Mouse (Mus musculus): ENCODE results near the gene Ung. TPM values are rescaled to one million over a fixed set of nuclear protein-coding genes. Genes with fewer than 3 reads are reported as not detected.

Ung gene
- polyA plus RNA-seq, 1 experiment: not detected

DNA sequence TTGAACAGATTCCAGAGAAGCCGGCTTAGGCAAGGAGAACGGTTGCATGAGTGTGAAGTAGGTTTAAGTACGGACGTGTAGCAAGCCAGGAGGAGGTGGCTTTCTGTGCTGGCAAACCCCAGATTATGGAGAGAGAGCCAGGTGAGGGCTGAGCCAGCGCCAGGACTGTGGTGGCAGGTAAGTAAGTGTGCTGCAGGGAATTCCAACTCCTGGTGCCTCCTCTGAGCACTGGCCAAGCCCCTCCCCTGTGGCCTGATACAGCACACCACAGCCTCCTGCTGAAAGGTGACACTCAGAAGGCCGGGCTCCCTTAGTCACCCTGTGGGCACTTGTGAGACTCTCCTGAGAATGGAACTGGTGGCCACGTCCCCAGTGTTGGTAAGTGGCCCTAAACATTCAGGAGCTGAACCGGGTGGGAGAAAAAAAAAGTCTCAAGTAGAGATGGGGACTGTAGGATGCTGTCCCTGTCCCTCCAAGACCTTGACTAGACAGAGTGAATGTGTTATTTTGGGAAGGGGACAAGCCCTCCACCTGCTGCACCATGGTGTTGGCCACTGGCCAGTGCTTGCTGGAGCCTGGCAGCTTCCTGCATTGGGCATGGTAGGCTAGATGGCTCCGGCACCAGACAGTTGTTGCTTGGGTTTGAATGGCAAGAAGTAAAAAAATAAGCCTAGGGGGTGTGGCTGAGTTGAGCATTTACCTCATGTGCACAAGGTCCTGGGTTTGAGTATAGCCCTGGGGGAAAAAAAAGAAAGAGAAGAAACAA, 25.2 kb downstream of the Ung start:
- WGBS: 66% methylated on average over 9 of the region's 9 CpGs
- no peak for TF ChIP-seq CTCF (IDR thresholded peaks at IDR 0.05; ENCODE audit: insufficient read depth, low read depth, low read length)
- TF ChIP-seq POLR2A (IDR thresholded peaks at IDR 0.05; ENCODE audit: insufficient read depth, low read depth, low read length): no peak
- Histone ChIP-seq H3K4me3 (ENCODE audit: insufficient read depth, low read depth, low read length) (no peak overlapping the region), H3K4me1 (ENCODE audit: control insufficient read depth, insufficient read depth, low read length) (no peaks in the 10 kb centered on the region), H3K27ac (ENCODE audit: insufficient read depth, low read depth, low read length) (no peak overlapping the region)

DNA sequence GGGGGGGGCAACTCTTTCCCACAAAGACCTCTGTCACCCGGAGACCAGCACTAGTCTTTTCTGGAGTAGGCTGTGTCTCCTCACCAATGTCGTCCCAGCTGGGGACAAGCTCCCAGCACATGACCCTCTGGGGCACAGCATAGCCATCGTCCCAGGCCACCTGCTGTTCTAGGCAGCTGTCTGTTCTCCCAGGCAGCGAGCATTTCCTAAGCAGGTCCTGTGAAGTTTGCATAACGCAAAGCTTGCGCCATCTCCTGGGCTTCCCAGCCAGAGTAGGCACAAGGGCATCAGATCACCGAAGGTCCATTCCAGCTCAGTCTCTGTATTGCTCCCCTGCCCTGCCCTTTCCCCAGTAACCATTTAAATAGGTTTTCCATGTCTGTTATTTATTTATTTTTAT, 27.1 kb downstream of the Ung start:
- no peak overlapping the region for H3K27ac ChIP-seq (ENCODE audit: insufficient read depth, low read depth, low read length)
- no peaks in the 10 kb centered on the region for H3K4me1 ChIP-seq (ENCODE audit: control insufficient read depth, insufficient read depth, low read length)
- WGBS: 64% methylated on average over 7 of the region's 7 CpGs
- TF ChIP-seq CTCF (IDR thresholded peaks at IDR 0.05; ENCODE audit: insufficient read depth, low read depth, low read length) (no peak), POLR2A (IDR thresholded peaks at IDR 0.05; ENCODE audit: insufficient read depth, low read depth, low read length) (no peak)
- no peak overlapping the region for H3K4me3 ChIP-seq (ENCODE audit: insufficient read depth, low read depth, low read length)

DNA sequence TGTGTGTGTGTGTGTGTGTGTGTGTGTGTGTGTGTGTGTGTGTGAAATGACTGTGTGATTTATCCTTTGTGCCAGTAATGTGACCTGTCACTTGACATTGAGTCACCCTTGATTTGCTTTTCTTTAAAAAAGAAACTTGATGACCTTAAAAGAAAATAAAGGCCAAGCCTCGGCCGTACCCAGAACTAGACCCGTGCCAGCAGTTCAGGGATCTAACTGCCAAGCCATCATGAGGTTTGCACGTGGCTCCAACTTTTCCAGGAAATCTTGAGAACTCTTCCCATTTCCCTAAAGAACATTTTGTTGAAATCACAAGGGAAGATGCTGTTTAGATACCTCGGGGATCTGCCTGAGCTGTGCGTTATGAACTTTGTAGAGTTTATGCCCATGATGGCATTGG, 31.2 kb downstream of the Ung start:
- H3K4me3 ChIP-seq (ENCODE audit: insufficient read depth, low read depth, low read length): no peak overlapping the region
- H3K27ac ChIP-seq (ENCODE audit: insufficient read depth, low read depth, low read length): no peak overlapping the region
- peaks cover 3% of the 10 kb centered on the region for H3K4me1 ChIP-seq (ENCODE audit: control insufficient read depth, insufficient read depth, low read length)
- 80% methylated on average over 6 of the region's 6 CpGs for WGBS
- TF ChIP-seq CTCF (IDR thresholded peaks at IDR 0.05; ENCODE audit: insufficient read depth, low read depth, low read length) (no peak), POLR2A (IDR thresholded peaks at IDR 0.05; ENCODE audit: insufficient read depth, low read depth, low read length) (no peak)

DNA sequence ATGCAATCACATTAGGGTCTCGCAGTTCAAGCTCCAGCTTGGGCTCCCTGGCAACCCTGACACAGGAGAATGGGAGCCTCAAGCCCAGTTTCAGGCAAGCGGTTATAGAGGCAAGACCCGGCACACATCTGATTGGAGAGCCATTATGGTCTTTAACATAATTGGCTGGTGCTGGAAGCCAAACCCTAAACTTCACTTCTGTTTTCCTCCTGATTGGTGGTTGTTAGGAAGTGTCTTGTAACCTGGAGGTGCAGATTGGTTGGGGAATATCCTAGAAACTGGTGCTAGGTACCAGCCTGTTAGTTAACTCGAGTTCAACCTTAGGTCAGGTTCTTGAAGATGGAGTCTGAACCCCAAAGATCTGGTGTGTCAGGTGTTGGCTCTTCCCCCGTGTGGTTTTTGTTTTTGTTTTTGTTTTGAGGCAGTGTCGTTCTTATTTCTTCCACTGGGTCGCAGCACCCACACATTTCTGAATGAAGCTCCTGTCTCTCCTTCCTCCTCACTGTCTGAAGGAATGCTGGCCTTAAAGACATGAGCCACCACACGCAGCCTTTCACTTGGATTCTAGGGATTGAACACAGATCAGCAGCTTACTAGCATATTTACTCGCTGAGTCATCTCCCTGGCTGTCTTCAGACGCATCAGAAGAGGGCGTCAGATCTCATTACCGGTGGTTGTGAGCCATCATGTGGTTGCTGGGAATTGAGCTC, 32.1 kb downstream of the Ung start:
- 37% methylated on average over 12 of the region's 12 CpGs for WGBS
- no peak overlapping the region for H3K27ac ChIP-seq (ENCODE audit: insufficient read depth, low read depth, low read length)
- H3K4me1 ChIP-seq (ENCODE audit: control insufficient read depth, insufficient read depth, low read length): peaks cover 3% of the 10 kb centered on the region
- TF ChIP-seq CTCF (IDR thresholded peaks at IDR 0.05; ENCODE audit: insufficient read depth, low read depth, low read length) (no peak), POLR2A (IDR thresholded peaks at IDR 0.05; ENCODE audit: insufficient read depth, low read depth, low read length) (no peak)
- no peak overlapping the region for H3K4me3 ChIP-seq (ENCODE audit: insufficient read depth, low read depth, low read length)

DNA sequence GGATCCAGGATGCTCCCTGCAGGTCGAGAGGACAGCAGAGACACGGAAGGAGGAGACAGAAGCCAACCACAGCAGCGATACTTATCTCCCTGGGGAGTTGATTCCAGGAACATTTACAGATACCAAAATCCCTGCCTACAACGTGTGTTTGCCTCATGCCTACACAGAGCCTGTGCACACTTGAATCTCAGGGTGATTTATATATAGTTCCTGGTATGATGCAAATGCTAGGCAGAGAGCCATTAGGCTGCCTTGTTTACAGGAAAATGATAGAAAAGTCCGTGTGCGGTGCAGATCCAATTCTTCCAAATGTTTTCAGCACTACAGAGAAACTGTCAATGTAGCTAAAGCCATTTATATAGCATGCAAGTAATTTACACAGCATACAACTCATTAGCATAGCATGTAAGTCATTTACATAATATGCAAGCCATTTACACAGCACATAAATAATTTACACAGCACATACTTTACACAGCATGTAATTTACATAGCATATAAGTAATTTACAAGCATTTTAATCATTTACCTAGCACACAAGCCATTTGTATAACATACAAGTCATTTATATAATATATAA, 33.0 kb downstream of the Ung start:
- Histone ChIP-seq H3K4me1 (ENCODE audit: control insufficient read depth, insufficient read depth, low read length) (peaks cover 3% of the 10 kb centered on the region), H3K27ac (ENCODE audit: insufficient read depth, low read depth, low read length) (no peak overlapping the region), H3K4me3 (ENCODE audit: insufficient read depth, low read depth, low read length) (no peak overlapping the region)
- no peak for TF ChIP-seq CTCF (IDR thresholded peaks at IDR 0.05; ENCODE audit: insufficient read depth, low read depth, low read length)
- no peak for TF ChIP-seq POLR2A (IDR thresholded peaks at IDR 0.05; ENCODE audit: insufficient read depth, low read depth, low read length)
- 43% methylated on average over 6 of the region's 6 CpGs for WGBS

DNA sequence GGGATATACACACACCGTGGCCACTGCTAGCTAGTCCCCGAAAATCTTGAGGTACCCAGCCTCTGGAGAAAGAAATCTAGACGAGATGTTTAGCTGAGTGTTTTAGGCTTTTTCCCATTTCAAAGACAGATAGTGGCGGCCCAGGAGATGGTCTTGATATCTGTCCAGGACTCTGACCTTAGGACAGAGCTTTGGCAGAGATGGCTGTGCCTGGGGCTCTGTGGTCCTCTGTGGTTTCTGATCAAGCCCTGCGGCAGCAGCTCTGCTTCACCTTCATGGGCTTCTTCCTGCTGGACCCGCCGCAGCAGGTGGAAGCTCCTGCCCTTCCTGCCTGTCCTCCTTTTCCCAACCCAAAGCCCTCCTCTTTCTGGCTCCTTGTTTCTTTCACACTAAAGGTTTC, 40.2 kb downstream of the Ung start:
- H3K27ac ChIP-seq (ENCODE audit: insufficient read depth, low read depth, low read length): no peak overlapping the region
- peaks cover 5% of the 10 kb centered on the region for H3K4me1 ChIP-seq (ENCODE audit: control insufficient read depth, insufficient read depth, low read length)
- 90% methylated on average over 7 of the region's 7 CpGs for WGBS
- no peak overlapping the region for H3K4me3 ChIP-seq (ENCODE audit: insufficient read depth, low read depth, low read length)
- TF ChIP-seq POLR2A (IDR thresholded peaks at IDR 0.05; ENCODE audit: insufficient read depth, low read depth, low read length) (no peak), CTCF (IDR thresholded peaks at IDR 0.05; ENCODE audit: insufficient read depth, low read depth, low read length) (no peak)

DNA sequence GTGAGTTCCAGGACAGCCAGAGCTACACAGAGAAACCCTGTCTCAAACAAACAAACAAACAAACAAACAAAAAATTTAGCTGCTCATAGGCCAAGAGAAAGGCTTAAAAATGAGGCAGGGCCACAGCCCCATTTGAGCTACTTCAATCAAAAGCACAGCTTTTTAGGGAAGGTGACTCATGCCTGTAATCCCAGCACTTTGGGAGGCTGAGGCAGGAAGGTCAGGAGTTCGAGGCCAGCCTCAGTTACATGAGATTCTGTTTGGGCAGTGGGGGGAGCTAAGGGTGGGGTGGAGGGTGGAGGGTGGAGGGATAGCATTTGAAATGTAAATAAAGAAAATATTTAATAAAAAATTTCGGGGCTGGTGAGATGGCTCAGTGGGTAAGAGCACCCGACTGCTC, 42.8 kb downstream of the Ung start:
- H3K4me1 ChIP-seq (ENCODE audit: control insufficient read depth, insufficient read depth, low read length): peaks cover 15% of the 10 kb centered on the region
- H3K4me3 ChIP-seq (ENCODE audit: insufficient read depth, low read depth, low read length): no peak overlapping the region
- TF ChIP-seq POLR2A (IDR thresholded peaks at IDR 0.05; ENCODE audit: insufficient read depth, low read depth, low read length) (no peak), CTCF (IDR thresholded peaks at IDR 0.05; ENCODE audit: insufficient read depth, low read depth, low read length) (no peak)
- 97% methylated on average over 3 of the region's 3 CpGs for WGBS
- no peak overlapping the region for H3K27ac ChIP-seq (ENCODE audit: insufficient read depth, low read depth, low read length)

DNA sequence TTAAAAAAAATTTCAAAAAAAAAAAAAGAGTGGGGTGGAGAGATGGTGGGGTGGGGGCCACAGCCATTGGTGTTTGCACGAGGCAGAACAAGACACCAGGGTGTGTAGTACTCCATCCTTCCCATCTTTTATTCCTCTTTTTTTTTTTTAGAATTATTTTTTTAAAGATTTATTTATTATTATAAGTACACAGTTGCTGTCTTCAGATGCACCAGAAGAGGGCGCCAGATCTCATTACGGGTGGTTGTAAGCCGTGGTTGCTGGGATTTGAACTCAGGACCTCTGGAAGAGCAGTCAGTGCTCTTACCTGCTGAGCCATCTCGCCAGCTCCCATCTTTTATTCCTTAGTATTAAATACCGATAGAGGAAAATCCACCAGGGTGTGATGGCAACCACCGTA, 43.3 kb downstream of the Ung start:
- 79% methylated on average over 7 of the region's 7 CpGs for WGBS
- H3K4me1 ChIP-seq (ENCODE audit: control insufficient read depth, insufficient read depth, low read length): peaks cover 15% of the 10 kb centered on the region
- TF ChIP-seq POLR2A (IDR thresholded peaks at IDR 0.05; ENCODE audit: insufficient read depth, low read depth, low read length) (no peak), CTCF (IDR thresholded peaks at IDR 0.05; ENCODE audit: insufficient read depth, low read depth, low read length) (no peak)

More for the DNA sequence above, 43.3 kb downstream of the Ung start:
- Histone ChIP-seq H3K4me3 (ENCODE audit: insufficient read depth, low read depth, low read length) (no peak overlapping the region), H3K27ac (ENCODE audit: insufficient read depth, low read depth, low read length) (no peak overlapping the region)

Measured in olfactory bulb, adult 2 months (tissue).